Mouse (Mus musculus): ENCODE data around the gene Pih1d1.

DNA sequence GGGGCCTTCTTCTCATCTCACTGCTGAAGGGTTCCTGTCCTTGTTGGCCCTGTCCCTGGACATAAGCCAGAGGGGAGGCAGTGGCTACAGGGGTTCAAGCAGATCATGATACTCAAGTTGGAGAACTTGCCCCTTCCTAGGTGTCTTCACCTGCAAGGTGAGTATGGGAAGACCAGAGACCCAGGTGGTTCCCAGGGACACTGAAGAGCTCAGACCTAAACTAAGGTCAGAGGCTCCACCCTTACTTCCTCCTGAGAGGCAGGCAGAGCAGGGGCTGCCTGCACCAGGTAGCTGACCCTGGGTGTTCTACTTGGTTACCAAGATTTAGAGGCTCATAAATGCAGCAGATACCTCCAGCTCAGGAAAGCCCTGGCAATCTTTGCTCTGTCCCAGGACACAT is 32.1 kb upstream of the Pih1d1 start:
- no peak for TF ChIP-seq POLR2A (IDR thresholded peaks at IDR 0.05; ENCODE audit: borderline replicate concordance, extremely low read depth, low read depth, low read length)
- TF ChIP-seq CTCF (IDR thresholded peaks at IDR 0.05; ENCODE audit: insufficient read depth, low read length), result no peak
